Mouse (Mus musculus) brain, adult 10 weeks (tissue): ENCODE measurements around the gene Vmn1r62. TPM values are rescaled to one million over a fixed set of nuclear protein-coding genes. Genes with fewer than 3 reads are reported as not detected.

Experiments
- polyA plus RNA-seq: library from polyadenylated mRNA; stranded (reverse); fragments of 350-450 nt; fragmentation: Illumina TruSeq; extraction: RNeasy Lipid Tissue Mini Kit (QIAGEN cat#74804); gene quantifications from one replicate; pipeline ENCODE4 v1.2.3, GENCODE M21; 2015; ENCODE audit warnings: low read depth, low replicate concordance

The Vmn1r62 gene
- polyA plus RNA-seq, result not detected

GRCm38 (mm10) chr7:5673331-5673730 is at the start of gene Vmn1r62:
TSS of gene Vmn1r62 (plus strand) at chr7:5673631.

Other genes starting within 250 kb of the Vmn1r62 start
- not detected for gene Vmn1r59, start 216.9 kb upstream of the Vmn1r62 start, polyA plus RNA-seq
- gene Vmn2r28, start 179.7 kb upstream of the Vmn1r62 start, polyA plus RNA-seq, result not detected
- not detected for gene Vmn1r60, start 126.3 kb upstream of the Vmn1r62 start, polyA plus RNA-seq
- not detected for gene Vmn1r61, start 60.3 kb upstream of the Vmn1r62 start, polyA plus RNA-seq
- gene Vmn1r63, start 131.8 kb downstream of the Vmn1r62 start, polyA plus RNA-seq, result not detected
- not detected for gene Vmn1r64, start 210.9 kb downstream of the Vmn1r62 start, polyA plus RNA-seq